Mouse (Mus musculus) thymus, postnatal 4 days (tissue): Measurements from ENCODE around the gene Rtn4.
A peak's percentile ranks its signal among the peaks of the same experiment; 100 is the strongest.

Experiments used
- DNase-seq: peaks from one replicate; pipeline ENCODE4 v3.0.0; 2021

The Rtn4 gene

GRCm38 (mm10) chr11:29766313-29766982 is 73.7 kb downstream of the Rtn4 start:
- no peak for DNase-seq

GRCm38 (mm10) chr11:29768523-29768922 is 75.8 kb downstream of the Rtn4 start:
- no peak for DNase-seq

- no peak for DNase-seq
Measured at GRCm38 (mm10) chr11:29770666-29771400, 78.1 kb downstream of the Rtn4 start.

GRCm38 (mm10) chr11:29772279-29772678 is 79.5 kb downstream of the Rtn4 start:
- DNase-seq, result no peak

DNA sequence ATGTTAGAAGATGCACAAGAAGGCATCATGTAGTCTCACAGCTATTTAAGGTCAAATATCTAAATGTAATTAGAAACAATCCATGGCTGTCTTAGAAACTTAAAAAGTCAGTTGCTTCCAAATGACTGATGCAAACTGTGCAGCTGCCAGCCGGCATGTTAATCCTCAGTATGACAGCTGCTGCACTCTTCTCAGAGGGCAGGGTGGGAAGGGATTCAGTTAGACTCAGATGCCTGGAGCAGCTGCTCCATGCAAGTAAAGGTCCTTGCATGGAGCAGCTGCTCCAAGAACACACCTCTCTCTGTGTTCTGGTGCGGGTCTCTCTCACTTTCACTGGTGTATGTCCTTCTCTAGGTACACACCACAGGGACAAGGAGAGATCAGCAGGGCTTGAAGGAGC is 81.5 kb downstream of the Rtn4 start:
- no peak for DNase-seq

- DNase-seq, result peak; percentile 7
Measured at GRCm38 (mm10) chr11:29774760-29775159, 82.0 kb downstream of the Rtn4 start.

DNA sequence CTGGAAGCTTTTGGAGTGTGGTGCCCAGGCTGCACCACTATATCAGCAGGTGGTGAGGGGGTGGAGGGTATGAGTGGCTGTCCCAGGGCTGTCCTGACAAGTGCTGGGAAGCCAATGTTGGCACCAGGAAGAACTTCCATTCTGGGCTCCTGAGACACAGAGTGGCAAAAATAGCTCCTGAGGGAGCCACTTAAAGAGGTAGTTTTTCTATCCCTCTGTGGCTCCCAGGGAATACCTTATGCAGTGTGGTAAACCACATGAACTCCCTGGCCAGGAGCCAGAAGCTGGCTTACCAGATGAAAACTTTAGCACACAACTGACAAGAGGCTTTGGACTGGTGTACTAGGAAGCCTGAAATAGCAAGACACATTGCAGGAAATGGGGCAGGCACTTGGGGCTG is 85.2 kb downstream of the Rtn4 start:
- DNase-seq, result no peak

DNA sequence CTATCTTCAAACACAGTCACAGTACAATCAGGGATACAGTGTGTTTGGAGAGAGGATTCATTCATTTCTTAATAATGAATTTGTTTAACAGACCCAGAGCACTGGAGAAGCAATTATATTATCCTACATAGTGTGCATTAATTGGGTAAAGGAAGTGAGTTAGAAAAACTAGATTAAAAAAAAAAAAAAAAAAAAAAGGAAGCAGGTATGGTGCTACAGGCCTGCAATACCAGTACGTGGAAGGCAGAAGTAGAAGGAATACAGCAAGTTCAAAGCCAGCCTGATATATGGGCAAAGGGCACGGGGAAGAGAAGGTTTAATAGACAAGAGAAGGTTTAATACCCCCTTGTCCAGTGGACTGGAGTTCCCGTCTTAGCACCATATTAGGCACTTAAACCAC is 86.2 kb downstream of the Rtn4 start:
- DNase-seq, result no peak

DNA sequence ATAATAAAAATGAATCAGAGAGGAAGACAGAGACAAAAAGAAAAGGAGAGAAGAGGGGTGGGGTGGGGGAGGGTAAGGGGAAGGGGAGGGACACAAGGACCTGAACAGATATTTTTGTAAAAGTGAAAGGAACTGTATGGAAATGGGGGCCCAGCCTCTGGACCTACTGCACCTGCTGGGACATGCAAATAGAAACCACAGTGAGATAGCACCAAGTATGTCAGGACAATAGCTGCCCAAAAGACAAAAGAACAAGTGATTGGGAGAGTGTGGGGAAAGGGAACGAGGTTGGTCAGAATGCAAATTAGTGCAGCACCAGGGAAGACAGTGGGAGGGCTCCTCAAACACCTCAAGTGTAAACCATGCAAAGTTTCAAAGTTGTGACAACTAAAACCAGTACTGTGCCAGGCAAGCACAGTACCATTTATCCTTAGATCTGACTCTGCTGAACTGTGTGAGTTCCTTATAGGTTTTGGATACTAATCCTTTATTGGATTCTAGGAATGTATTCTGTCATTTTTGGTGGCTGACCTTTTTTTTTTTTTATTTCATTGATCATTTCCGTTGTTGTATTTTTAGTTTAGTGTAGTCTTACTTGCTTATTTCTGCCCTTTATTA is 86.8 kb downstream of the Rtn4 start:
- no peak for DNase-seq

DNA sequence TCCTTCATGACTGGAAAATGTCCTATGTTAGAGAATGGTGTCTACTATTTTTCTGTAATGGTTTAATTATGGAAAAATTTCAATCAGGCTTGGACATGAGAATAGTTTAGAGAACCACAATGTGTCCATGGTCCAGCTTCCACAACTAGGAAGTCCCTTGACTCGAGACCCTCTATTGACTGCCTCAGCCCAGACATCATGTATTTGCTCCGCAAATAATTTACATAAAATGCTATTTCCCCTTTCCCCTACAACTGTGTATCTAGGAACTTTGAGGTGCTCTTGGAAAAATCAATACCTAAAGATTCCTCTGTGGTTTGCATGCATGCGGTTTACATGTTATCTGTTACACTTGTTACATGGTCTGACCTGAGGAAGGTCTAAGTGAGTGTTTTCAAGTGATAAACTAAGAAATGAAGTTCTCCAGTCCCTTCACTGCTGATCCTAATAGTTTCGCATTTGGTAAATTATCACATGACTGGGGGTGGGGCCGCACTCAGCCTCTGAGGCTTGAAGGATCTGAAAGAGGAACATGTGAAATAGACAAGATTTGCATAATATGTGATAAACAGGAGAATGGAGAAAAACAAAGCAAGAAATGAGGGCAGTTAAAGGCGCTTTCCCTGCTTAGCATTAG is 94.0 kb downstream of the Rtn4 start:
- no peak for DNase-seq

GRCm38 (mm10) chr11:29787473-29787872 is 94.7 kb downstream of the Rtn4 start:
- DNase-seq, result no peak

GRCm38 (mm10) chr11:29788499-29788898 is 95.8 kb downstream of the Rtn4 start:
- DNase-seq, result no peak

- no peak for DNase-seq
Measured at GRCm38 (mm10) chr11:29788921-29789638, 96.3 kb downstream of the Rtn4 start.

- no peak for DNase-seq
Measured at GRCm38 (mm10) chr11:29790796-29791195, 98.0 kb downstream of the Rtn4 start.
